Mouse (Mus musculus) frontal cortex, adult (tissue): Measurements from ENCODE around the gene Pigu.

Experiments
- ATAC-seq: cut with Nextera tagmentation; 2 replicates; pipeline ENCODE4 v1.9.2; 2017; ENCODE audit warnings: mild to moderate bottlenecking, moderate library complexity, mixed read lengths; ENCODE audit not compliant: low TSS enrichment

The Pigu gene

DNA sequence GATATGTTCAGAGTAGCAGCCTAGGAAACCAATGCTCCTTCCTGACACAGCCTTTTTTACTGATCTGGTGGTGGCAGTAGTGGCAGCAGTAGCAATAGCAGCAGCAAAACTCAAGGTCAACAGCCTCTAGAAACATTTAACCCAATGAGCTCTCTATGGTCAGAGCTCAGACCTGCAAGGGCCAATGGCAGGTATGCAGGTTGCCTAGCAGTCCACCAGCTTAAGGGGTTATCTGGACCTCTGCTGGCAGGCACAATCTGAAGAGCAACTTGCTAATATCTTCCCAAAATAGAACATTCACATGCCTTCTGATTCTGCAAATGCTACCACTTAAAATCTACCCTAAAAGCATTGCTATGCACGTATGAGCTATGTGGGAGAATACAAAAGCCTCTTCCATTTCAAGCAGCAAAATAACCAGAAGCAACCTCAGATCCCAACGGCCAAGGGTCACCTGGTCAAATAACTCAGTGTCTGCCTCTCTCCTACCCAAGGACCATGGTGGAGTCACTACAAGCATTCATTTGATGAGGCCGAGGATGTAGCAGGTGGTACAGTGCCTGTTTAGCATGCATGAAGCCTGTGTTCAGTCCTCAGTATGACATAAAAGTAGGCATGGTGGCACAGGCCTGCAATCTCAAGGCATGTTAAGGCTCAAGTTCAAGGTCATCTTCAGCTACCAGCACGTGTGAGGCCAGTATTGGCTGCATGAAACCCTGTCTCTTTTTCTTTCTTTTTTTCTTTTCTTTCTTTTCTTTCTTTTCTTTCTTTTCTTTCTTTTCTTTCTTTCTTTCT, 69.6 kb downstream of the Pigu start:
- ATAC-seq, result no peak

DNA sequence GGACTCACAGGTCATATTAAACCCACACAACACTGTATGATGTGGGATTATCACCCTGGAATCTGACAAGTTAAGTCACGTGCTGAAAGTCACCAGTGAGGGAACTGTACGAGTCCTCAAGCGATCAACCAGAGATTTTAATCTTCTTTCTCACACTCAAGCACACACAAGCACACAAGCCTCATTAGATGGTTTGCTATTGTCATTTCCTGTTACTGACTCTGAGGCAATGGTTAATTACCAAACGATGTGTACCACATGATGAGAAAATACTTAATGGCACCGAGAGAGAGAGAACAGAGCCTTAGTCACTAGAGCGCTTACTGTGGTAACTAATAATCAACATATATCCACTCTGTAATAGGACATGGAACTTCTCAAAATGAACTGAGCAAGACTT, 71.5 kb downstream of the Pigu start:
- no peak for ATAC-seq

DNA sequence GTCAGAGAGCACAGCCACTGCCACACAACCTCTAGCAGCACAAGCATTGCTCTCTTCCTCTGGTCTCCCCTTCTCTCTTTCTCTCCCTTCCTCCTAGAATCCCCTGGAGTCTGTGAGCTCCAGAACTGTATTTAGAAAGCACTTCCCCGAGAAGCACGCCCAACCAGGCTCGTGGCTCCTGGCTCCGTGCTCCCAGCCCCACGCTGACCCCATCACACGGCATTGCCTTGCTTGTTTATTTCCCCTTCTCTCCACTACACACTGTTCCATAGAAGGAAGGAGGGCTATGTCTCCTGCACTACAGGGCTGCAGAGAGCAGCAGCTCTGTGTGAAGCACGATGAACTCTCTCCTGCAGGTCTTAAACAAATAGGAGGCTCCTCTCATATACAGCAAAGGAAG, 72.6 kb downstream of the Pigu start:
- ATAC-seq, result peak; percentile 39; the same call in 1 of the 2 replicates

DNA sequence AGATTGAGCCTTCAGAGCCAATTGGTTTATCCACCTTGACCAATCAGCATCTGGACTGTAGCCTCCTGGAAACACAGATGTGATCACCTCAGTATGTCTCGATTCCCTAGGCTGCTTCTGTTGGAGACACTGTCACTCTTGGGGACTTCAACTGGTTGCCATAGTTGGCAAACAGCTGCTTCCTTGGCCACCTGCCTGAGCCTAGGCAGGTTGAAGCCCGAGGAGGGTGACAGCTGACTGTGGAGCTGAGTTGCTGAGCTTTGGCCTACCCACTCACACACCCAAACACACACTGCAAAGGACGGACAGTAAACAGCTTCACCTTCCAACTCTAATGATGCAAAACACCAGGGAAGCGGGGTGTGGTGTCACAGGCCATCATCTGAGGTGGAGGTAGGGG, 73.4 kb downstream of the Pigu start:
- ATAC-seq, result no peak

DNA sequence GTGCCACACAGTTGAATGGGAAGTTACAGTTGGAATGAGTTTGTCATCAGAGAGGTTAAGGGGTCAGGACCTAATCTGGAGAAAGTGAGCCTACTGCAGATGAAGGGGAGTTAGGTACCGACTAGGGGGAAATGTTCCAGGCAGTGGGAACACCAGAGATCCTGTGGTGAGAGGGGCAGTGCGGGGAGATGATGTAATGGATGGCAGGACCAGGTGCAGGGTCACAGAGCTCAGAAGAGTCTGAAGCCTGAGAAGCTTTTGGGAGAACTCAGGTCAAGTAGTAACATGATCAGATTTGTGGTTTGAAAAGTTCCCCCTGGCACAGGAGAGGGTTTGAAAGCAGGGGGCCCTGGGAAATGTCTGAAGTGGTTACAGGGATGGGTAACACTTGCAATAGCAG, 77.1 kb downstream of the Pigu start:
- no peak for ATAC-seq

DNA sequence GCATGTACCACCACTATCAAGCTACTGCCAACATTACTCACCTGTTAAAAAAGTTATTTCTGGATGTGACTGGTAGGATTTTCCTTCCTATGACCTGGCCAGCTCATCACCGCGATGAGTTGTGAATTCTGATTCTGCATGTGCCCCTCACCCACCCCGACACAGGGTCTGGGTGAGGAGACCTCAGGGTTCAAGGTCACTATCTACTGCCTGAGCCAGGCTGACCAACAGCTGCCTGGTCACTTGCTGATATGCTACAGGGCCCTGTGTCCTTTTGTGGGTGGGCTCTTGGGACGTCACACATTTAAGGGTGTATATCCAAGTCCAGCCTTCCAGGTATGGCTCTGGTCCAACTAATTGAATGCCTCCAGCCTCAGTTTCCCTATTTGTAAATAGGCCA, 78.1 kb downstream of the Pigu start:
- no peak for ATAC-seq

DNA sequence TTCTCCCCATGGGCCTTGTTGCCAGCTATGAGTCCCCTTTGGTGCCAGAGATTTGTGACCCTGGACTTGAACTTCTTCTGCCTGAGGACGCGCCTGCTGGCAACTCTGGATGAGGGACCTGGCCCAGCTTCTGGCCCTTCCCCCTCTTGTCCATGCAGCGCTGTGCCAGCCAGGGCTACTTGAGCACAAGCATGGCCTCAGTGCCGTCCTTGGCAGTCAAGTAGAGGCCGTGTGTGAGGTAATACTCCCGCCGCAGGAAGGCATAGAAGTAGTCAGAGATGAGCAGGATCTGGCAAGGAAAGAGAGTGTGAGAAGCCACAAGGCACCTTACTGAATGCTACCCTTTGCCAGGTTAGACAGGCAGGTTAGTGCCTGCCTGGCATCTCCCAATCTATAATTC, 78.9 kb downstream of the Pigu start:
- no peak for ATAC-seq

DNA sequence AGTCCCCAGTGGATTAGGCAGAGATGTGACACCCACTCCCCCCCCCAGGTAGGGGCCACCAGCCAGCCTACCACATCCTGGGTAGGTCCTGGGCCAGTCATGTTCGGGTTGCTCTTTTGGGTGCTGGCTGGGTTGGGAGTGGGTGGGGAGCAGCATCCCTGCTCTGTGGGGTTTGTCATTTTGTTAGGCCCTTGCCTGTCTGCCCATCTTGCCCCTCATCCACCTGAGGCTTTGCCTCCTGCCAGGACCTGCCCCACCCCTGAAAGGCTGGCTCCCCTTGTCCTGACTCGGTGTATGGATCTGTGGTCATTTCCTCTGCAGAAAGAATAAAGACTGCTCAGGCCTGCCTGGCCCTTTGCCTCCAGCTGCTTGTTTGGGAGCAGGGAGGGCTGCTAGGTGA, 79.5 kb downstream of the Pigu start:
- no peak for ATAC-seq

DNA sequence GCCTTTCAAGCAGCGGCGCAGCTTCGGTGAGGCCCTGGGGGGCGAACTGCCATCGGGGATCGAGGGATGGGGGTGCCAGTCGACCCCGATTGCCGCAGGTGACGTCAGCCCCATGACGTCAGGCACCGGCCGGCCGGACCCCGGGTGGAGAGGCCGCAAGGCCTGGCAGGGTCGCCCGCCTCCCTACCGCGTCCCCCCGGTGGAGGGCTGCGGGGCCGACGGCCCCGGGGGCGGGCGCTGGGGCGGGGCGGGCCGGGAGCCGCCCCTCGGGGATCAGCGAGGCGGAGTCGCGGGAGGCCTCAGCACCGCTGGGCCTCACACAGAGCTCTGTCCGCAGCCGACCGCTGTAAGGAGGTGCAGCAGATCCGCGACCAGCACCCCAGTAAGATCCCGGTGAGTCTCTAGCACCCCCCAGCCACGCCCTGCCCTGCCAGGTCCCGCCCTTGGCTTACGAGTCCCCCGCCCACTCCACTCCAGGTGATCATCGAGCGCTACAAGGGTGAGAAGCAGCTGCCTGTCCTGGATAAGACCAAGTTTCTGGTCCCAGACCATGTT, 80.5 kb downstream of the Pigu start:
- ATAC-seq, result peak; percentile 48

DNA sequence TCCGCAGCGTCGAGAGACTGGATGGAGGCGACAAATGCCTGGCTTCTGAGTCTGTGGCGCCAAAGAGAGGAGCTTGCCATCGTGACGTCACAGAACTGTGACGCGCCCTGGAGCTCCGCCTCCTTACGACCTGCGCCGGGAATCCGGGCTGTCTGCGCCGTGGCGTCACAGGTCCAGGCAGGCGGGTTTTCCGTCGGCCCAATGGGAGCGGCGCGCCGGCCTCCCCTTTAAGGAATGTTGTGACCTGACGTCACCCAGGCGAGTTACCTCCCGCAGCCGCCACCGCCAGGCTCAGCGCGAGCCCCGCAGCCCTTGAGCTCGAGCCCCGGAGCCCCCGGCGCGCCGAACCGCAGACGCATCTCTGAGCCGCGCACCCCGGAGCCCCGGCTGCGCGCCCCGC, 81.0 kb downstream of the Pigu start, which contains the start of gene Map1lc3a:
Gene Map1lc3a (plus strand): TSS at position 103 of the 400 bp plus-strand sequence.
- peak; percentile 88 for ATAC-seq

DNA sequence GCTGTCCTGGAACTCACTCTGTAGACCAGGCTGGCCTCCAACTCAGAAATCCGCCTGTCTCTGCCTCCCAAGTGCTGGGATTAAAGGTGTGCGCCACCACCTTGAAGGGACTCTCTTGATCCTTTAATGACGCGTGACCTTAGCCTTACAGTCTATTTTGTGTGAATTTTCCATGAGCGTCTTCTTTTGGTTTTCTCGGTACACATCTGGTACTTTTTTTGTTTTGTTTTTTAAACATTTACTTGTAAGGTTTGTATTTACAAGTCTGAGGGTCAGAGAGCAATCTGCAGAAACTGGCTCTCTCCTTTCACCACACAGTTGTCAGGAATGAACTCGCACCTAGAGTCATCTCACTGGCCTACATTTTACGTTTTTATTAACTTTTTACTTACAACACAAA, 83.6 kb downstream of the Pigu start:
- no peak for ATAC-seq

DNA sequence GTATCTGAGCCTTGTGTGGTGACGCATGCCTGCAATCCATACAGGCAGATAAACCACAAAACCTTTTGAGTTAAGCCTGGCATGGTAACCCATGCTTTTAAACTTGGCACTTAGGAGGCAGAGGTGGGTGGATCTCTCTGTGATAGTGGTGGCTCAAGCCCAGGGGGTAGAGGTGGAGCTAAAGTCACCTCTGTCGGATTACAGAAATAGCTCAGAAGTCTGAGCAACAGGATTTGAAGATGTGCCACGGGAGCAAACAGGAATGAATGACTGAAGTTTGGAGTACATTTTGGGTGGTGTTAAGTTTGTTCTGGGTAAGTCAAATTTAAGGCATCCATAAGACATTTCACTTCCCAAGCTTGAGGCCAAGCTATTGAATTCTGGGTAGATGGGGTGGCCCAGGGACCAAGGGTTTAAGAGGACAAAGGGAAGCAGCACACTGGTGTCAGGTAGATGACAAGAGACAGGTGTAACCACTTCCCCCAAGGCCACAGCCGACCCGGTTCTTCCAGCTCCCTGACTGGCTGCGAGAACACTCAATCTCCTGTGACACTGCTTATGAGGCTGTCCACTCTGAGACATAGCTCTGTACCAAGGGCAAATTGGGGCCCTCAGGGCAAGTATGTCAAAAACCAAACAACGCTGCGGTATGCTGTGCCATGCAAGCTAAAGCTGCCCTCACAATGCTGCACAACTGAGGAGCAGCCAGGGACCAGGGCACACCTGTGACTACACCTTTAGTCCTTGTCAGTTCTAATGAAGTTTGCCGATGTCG, 84.6 kb downstream of the Pigu start:
- no peak for ATAC-seq

DNA sequence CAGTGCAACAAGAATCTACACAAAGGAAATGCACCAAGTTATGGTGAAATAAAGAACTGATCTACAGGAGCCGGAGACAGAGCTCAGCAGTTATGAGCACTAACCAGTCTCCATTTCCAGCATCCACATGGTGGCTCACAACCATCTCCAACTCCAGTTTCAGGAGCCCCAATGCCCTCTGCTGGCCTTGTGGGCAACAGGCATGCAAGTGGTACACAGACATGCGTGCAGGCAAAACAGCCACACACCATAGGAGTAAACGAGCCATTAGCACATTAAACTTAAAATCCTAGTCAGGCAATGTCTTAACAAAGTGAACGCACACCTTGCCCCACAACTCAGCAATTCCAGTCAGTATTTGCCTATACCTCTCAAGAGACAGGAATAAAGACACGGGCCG, 85.3 kb downstream of the Pigu start:
- no peak for ATAC-seq

DNA sequence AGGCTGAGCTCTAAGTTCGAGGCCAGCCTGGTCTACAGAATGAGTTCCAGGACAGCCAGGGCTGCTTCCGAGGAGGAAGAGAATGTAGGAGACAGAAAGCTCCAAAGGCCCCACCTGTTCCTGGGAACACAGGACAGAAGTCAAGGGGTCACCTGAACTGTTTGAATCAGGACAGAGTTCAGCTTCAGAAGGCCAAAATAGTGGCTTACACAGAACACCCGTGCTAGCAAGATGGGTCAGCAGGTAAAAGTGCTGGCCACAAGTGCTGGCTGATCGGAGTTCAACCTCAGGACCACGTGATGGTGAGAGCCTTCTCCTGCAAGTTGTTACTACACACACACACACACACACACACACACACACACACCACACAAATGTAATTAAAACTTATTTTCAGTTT, 90.3 kb downstream of the Pigu start:
- no peak for ATAC-seq

DNA sequence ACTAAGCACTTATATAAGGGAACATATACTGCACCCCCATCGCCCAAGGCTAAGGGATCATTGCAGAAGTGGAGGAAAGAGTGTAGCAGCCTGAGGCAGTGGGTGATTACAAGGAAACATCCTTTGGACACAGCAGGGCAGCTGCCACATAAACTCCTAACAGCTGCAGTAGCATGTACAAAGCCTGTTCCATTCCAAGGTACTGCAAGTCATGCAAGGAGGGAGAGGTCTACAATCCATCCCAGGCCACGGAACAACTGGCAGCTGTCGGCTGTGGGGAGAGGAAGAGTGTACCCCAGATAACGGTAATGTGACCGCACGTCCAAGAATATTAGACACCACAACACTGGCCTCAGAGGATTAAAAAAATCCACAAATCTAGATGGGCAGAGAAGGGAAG, 91.7 kb downstream of the Pigu start:
- ATAC-seq, result no peak

DNA sequence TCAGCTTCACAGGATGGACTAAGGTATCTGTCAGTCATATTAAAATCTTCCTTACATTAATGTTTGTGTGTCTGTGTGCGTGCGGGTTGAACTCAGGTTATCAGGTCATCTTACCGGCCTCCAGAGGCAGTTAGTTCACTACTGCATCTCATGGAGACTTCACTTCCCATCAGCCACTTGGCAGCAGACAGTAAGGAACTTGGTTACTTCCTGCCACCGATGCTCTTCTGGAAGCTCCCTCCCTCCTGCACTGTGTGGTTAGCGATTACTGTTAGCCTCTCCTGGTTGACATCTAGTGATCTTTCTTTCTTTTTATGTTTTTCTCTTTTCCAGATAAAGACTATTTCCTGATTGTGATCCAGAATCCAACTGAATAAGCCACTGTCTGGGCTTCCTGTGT, 107.6 kb downstream of the Pigu start:
- no peak for ATAC-seq

DNA sequence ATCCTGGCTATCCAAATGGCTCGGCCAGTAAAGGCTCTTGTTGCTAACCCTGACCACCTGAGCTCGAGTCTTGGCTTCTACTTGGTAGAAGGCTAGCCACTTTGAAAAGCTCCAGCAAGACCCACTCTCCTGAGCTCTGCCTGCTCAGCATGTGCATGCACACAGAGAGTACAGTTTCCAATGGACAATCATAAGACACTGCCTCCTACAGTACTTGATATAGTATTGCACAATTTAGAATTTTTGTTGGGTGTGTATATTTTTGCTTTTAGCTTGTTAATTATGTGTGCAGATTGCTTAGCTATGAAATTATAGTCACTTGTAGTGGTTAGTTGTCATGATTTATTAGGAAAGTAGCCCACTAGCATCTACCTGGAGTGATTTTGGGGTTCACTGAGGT, 108.5 kb downstream of the Pigu start:
- ATAC-seq, result no peak

DNA sequence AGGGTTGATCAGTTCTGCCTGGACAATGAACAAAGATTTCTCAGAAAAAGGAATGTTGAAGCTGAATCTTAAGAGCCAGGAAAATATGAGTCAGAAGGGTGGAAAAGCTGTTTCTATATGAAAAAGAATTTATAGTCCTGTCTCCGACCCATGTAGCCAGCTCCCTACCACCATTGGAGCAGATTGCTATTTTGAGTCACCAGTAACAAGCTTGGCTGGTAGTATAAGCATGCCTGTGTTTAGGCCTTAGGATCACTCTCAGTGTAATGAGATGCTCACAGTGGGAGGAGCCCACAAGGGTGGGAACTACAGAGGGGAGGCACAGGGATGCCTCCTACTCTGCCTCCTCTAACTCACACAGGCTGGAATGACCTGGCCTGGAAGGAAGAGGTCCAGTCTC, 109.0 kb downstream of the Pigu start:
- no peak for ATAC-seq

DNA sequence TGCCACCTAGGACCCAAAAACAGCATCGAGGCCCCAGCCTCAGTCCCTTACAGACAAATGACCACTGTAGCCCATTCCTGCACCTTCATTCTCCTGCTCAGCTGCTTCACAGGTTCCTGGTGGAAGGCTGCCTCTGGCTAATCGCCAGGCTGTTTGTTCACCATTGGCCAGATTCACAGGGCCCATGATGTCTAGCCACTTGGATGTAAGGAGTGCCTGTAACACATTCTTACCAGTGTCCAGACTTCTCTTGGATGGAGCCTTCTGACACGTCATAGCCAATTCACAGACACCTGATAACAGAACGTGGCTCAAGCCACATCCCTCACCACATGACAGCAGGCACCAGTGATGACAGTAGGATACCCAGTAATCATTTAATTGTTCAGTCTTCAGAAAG, 111.0 kb downstream of the Pigu start:
- ATAC-seq, result no peak

DNA sequence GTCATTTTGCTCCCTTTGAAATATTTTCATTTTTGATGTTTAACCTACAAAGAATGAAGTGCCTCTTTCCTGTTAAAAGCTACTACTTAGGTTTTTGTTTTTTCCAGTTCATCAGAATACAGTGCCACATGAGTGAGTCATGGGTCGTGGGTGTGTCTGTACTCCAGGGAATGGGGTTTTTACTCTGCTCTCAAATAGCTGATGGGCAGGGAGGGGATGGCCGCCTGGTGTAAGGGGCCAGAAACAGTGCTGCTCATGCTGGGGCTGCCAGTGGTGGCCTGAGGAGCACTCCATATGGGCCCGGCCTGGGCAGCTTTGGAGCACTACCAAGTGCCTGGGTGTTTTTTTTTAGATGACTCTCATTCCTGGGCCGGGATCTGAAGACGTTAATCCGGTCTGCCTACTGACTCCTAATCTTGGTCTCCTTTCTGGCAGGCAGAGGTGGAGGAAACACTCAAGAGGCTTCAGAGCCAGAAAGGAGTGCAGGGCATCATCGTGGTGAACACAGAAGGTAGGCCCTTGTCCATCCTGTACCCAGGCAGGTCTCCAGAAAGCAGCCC, 114.9 kb downstream of the Pigu start:
- ATAC-seq, result peak; percentile 79

DNA sequence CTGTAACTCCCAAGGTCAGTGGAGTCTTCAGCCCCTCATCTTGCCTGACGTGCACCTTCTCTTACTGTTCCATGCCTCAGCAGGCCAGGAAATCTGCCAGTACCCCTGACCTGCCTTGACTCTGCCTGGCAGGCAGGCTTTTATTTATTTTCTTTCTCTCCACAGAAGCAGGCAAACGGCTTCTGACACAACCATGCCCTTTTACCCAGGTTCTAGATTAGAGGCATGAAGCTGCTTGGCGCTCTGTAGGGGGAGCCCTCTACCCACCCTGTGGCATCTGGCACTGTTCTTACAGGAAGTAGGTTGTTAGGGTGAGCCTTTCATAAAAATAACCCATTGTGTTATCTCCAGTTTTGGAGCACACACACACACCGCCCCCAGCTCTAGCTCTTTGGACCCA, 116.3 kb downstream of the Pigu start:
- no peak for ATAC-seq

DNA sequence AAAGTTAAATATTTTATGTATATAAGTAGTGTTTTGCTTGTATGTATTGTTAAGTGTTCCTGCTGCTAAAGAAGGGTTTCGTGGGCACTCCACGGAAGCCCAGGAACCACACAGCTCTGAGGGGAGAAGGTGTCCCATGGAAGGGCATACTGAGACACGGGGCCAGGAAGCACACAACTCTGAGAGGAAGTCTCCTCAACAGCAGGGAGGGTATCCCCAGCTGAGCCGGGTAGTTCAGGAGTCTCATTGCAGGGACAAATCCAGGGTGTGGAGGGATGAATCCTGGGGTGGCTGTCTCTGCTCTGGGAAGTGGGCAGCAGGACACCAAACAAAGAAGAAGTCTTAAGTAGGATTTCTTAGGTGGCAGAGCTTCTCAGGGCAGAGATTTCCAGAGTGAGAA, 120.0 kb downstream of the Pigu start:
- no peak for ATAC-seq
